Mouse (Mus musculus): ENCODE data around the gene Kifc1. TPM values are rescaled to one million over a fixed set of nuclear protein-coding genes. Genes with fewer than 3 reads are reported as not detected.
A peak's percentile ranks its signal among the peaks of the same experiment; 100 is the strongest.
"Not testable (repeated sequence)": the region's sequence is repeated elsewhere in the genome, so short reads cannot be mapped to it uniquely, and the experiment has no call there.

Kifc1 gene
- polyA plus RNA-seq, 1 experiment, result 17.1 TPM

DNA sequence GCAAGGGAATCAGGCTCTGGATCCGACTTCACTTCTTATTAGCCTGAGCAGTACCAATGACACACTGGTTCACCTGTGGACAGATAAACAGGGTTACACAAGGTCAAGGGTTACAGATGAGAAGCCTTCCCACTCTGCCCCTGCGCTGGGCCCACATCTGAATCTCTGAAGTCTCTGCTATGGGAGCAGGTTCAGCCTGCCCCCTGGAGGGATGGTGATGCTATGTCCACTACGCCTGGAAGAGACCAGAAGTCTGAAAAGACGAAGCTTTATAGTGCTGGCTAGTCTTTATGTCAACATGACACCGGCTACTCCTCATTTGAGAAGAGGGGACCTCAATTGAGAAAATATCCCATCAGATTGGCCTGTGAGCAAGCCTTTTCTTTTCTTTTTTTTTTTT is 14.7 kb downstream of the Kifc1 start:
- not testable (repeated sequence) for DNase-seq (ENCODE audit: low read depth, low spot score)
- WGBS, result 79% methylated on average over 5 of the region's 5 CpGs

DNA sequence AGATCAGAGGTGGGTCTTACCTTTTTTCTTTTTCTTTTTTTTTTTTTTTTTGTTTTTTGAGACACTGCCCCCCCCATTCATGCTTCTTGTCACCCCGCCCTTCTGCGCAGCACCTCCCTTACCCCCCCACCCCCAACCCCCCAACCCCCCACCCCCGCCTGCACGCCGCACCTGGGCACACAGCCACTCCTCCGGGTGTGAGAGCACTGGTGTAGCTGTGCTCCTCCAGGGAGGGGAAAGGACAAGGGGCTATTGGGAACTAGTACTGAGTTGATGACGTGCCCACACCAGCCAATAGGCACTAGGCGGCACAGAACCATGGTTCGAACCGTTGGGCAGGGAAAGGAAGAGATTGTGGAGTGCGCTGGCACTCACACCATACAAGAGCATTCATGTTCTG is 16.1 kb downstream of the Kifc1 start:
- 87% methylated on average over 11 of the region's 11 CpGs for WGBS
- no peak for DNase-seq (ENCODE audit: low read depth, low spot score)

DNA sequence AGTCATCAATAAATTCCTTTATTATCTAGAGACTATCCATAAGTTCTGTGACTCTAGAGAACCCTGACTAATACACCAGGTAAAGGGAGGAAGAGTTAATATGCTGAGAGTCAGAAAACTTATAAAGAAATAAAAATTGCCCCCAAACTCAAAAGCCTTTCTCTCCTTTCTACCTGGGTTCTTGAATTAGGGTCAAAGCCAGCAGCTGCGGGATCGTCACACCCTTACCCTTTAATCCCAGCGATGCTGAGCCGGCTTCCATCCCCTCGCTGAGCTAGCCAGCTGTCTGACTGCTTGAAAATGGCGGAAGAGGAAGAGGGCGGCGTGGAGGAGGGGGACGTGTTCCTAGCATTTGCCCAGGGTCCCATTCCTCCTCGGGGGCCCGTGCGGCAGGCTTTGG is 16.9 kb downstream of the Kifc1 start, which contains the start of gene Gm7029:
Gene Gm7029 (plus strand): TSS at position 301 of the 400 bp plus-strand sequence.
- WGBS, result 90% methylated on average over 5 of the region's 12 CpGs
- DNase-seq (ENCODE audit: low read depth, low spot score), result not testable (repeated sequence)

DNA sequence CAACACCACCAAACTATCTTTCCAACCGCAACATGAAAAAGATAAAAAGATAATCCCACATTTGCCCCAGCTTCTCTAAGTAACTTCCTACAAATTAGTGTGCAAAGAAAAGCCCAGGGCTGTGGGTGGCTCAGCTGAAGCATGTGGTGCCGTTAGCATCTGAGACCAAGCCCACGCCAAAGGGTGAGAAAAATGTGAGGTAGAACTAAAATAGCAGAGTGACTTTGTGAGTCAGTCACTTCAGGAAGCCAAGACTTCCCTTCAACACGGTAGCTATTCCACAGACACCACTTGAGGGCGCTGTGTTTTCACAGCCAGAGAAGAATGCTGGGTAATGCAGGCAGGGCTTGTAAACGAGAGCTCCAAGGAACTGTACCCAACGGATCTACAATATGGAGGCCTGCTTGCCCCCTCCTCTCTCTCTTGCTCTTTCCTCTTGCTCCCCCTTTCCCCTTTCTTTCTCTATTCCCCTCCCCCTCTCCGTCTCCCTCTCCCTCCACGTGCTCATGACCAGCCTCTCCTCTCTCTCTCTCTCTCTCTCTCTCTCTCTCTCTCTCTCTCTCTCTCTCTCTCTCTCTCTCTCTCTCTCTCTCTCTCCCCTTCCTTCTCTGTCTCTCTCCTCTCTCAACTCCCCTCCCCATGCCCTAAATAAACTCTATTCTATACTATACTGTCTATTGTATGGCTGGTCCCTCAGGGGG is 25.0 kb downstream of the Kifc1 start:
- no peak for DNase-seq (ENCODE audit: low read depth, low spot score)
- WGBS, result 30% methylated on average over 9 of the region's 9 CpGs

DNA sequence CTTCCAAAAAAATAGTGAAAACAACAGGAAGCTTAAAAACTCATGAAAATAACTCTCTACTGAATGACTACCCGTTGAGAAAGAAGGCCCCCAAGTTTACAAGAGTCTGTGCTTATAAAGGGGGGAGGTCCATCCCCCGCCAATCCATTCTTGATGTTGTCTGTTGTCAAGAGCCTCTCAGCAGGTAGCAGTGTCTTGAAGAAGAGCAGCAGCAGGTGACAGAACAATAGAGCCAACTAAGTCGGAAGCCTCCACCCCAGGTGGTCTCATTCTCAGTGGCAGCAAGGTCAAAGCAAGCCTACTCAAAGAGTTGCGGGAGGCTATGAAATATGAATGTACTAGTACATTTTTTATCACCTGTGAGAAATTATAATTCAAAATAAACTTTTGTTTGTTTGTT is 32.6 kb downstream of the Kifc1 start:
- 88% methylated on average over 4 of the region's 4 CpGs for WGBS

DNA sequence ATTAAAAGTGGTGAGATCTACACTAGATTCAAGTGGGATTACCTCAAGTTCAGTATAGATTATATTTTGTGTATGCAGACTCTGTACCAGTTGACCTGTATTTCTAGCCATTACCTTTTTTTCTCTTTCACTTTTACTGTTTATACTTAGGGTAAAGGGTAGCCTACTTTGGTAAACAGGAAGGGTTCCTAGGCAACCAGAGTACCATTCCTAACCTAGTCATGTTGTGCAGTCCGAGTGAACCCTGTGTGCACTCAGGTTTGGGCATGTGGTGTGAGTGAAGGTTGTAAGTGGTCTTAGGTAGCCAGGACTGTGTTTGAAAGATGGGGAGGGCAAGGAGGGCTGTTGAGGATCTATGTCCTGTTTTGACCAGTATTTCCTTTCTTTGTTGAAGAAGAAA is 39.1 kb downstream of the Kifc1 start:
- DNase-seq (ENCODE audit: low read depth, low spot score), result no peak
- WGBS, result 9% methylated on average over 1 of the region's 1 CpGs

More for the DNA sequence above, 32.6 kb downstream of the Kifc1 start:
- no peak for DNase-seq (ENCODE audit: low read depth, low spot score)

DNA sequence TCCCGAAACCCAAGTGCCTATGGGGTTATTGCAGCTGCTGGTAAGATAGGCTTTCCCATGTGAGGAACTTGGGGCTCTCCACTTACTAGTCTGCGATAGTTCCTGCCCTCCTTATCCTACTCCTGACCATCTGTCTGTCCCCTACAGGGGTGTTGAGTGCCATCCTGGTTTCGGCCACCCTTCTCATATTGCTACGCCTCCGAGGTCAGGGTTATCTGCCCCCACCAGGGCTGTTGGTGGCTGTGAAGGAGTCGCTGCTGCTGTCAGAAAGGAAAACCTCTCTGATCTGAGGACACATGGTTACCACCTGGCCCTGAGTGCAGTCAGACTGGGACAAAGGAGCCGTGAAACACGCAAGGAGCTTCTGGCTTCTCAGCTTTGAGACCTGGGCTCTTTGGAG is 42.3 kb downstream of the Kifc1 start:
- no peak for DNase-seq (ENCODE audit: low read depth, low spot score)
- WGBS, result 93% methylated on average over 8 of the region's 8 CpGs

DNA sequence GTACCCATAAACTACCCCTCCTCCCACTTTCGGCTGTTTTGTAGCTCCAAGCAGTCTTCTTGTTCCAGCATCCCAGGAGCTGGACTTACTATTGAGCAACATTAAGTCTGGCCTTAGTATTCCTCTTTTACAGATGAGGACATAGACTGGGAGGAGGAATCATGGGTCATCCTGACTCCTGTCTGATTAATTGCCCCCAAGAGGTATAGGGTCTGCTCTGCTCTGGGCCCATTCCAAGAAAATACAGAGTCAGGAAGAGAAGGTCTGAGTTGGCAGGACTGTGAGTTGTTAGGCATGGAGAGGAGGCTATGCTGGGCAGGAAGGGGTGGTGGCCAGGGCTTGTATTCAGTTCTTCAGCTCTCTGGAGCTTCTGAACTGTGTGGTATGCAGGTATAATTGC is 46.3 kb downstream of the Kifc1 start:
- 26% methylated on average over 1 of the region's 1 CpGs for WGBS
- DNase-seq (ENCODE audit: low read depth, low spot score), result no peak

DNA sequence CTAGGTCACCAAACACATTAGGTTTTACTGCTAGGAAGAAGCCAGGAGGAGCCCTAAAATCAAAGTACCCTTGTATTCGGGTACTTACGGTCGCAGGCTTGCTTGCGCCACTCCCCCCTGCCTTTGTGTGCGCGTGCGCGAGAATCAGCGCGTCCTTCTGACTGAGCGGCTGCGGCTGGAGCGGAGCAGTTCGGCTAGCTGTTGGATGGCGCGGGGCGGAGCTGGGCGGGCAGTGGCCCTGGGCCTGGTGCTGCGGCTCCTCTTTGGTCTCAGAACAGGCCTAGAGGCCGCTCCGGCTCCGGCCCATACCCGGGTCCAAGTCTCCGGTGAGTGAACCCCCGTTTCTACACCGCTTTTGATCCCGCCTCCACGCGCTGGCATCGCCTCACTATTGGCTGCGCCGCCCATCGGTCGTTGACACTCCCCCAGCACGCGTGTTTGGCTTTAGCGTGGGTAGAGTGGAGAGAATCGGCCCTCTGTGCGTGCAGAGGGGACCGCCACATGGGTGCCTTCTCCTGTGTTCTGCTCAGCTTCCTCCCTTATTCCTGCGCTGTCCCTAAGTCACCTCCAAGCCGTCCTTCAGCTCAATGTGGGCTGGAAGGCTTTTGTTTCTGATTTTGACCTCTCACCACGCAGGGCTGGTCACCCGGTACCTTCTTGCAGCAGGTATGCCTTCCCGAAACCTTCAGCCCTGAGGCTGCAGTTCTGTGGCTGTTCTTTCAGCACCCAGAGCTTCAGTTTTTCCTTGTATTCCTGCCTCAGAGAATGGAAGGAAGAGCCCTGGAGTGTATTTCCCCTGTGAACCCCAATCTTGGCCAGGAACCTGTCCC is 47.3 kb downstream of the Kifc1 start, which contains the start of gene Cd320:
Gene Cd320 (plus strand): TSS at position 126 of the 830 bp plus-strand sequence.
- peak; percentile 83 for DNase-seq (ENCODE audit: low read depth, low spot score)
- under 1% methylated on average over 45 of the region's 45 CpGs for WGBS

DNA sequence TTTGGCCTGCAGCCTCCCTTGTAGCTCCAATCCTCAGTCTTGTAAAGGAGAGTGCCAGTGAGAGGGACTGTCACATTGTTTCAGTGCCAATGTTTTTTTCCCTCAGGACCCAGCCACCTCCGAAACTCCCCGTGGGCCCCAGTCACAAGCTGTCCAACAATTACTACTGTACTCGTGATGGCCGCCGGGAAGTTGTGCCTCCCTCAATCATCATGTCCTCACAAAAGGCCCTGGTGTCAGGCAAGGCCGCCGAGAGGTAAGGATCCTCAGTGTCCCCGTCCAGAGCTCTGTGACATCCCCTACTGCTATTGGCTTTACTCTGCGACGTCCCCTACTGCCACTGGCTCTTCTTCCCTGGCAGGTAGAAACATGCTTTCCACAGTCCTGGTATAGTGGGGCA is 60.9 kb downstream of the Kifc1 start:
- 54% methylated on average over 10 of the region's 10 CpGs for WGBS
- DNase-seq (ENCODE audit: low read depth, low spot score), result no peak

DNA sequence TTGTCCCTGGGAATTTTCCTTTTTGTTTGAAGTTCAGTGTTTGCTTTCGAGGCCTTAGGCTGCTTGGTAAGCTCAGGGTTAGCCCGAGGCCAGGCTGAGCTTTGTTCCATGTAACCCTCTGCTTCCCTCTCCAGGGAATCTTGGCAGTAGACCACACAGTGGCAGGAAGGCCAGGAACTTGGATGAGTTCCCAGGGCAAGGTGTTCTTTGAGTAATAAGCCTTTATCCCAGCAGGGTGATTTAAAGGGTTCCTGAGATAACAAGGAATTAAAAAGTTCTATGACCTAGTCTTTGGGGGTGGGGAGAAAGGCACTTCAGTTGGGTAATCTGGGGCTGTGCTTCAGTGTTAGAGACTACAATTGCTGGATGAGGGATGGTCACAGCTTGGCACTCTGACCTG is 61.6 kb downstream of the Kifc1 start:
- WGBS, result 15% methylated on average over 2 of the region's 2 CpGs
- peak; percentile 92 for DNase-seq (ENCODE audit: low read depth, low spot score)

DNA sequence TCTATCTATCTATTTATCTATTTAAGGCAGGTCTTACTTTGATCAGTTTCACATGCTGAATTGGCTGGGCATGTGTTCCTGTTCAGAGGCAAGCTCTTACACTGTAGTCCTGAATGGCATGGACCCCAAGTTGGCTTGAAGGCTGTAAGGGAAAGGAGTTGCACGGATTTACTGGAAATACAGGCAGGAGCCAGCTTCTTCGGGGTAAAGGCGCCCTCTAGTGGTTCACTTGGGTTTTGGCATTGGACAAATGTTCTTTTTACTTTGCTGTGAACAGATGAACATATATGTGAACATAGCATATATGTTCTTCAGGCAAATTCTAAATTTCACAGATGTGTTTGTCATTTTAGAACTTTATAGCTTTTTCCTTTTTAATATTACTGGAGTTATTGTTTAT is 63.6 kb downstream of the Kifc1 start:
- no peak for DNase-seq (ENCODE audit: low read depth, low spot score)
- 0% methylated on average over 3 of the region's 3 CpGs for WGBS

Other genes with a start within 250 kb of the Kifc1 start
- gene Hnrnpm, start 203.8 kb downstream of the Kifc1 start, polyA plus RNA-seq (2012; rRNA removed), result 49.2 and 52.1 TPM in 2 replicates
- gene March2, start 172.0 kb downstream of the Kifc1 start, polyA plus RNA-seq (2012; rRNA removed), result 53.8 and 55.5 TPM in 2 replicates
- 268 and 292 TPM in 2 replicates for gene Rab11b, start 130.1 kb downstream of the Kifc1 start, polyA plus RNA-seq (2012; rRNA removed)
- 21.9 and 75.2 TPM in 2 replicates for gene Angptl4, start 108.8 kb downstream of the Kifc1 start, polyA plus RNA-seq (2012; rRNA removed)
- 19.7 and 22.0 TPM in 2 replicates for gene Kank3, start 80.1 kb downstream of the Kifc1 start, polyA plus RNA-seq (2012; rRNA removed)
- 844 and 888 TPM in 2 replicates for gene Rps28, start 66.1 kb downstream of the Kifc1 start, polyA plus RNA-seq (2012; rRNA removed)
- gene Ndufa7, start 66.1 kb downstream of the Kifc1 start, polyA plus RNA-seq (2012; rRNA removed), result 365 and 370 TPM in 2 replicates
- 22.0 and 27.3 TPM in 2 replicates for gene Cd320, start 47.6 kb downstream of the Kifc1 start, polyA plus RNA-seq (2012; rRNA removed)
- not detected in 2 replicates for gene Gm7029, start 16.8 kb downstream of the Kifc1 start, polyA plus RNA-seq (2012; rRNA removed)
- 0.67 TPM in 1 of 2 replicates, not detected in the other for gene Platr17, start 14.5 kb upstream of the Kifc1 start, polyA plus RNA-seq (2012; rRNA removed)
- 34.1 and 41.0 TPM in 2 replicates for gene Daxx, start 18.8 kb upstream of the Kifc1 start, polyA plus RNA-seq (2012; rRNA removed)
- 203 and 264 TPM in 2 replicates for gene Tapbp, start 25.2 kb upstream of the Kifc1 start, polyA plus RNA-seq (2012; rRNA removed)
- 37.1 and 49.3 TPM in 2 replicates for gene Zbtb22, start 25.2 kb upstream of the Kifc1 start, polyA plus RNA-seq (2012; rRNA removed)
- 46.1 and 63.1 TPM in 2 replicates for gene Rgl2, start 38.9 kb upstream of the Kifc1 start, polyA plus RNA-seq (2012; rRNA removed)
- gene Pfdn6, start 49.7 kb upstream of the Kifc1 start, polyA plus RNA-seq (2012; rRNA removed), result 28.6 and 35.4 TPM in 2 replicates
- 19.1 and 23.6 TPM in 2 replicates for gene Wdr46, start 50.0 kb upstream of the Kifc1 start, polyA plus RNA-seq (2012; rRNA removed)
- gene B3galt4, start 60.8 kb upstream of the Kifc1 start, polyA plus RNA-seq (2012; rRNA removed), result 15.6 and 19.8 TPM in 2 replicates
- gene Vps52, start 65.2 kb upstream of the Kifc1 start, polyA plus RNA-seq (2012; rRNA removed), result 44.6 and 59.1 TPM in 2 replicates
- 617 and 700 TPM in 2 replicates for gene Rps18, start 65.3 kb upstream of the Kifc1 start, polyA plus RNA-seq (2012; rRNA removed)
- 5,020 and 5,402 TPM in 2 replicates for gene H2-K1, start 109.7 kb upstream of the Kifc1 start, polyA plus RNA-seq (2012; rRNA removed)
- gene Ring1, start 134.0 kb upstream of the Kifc1 start, polyA plus RNA-seq (2012; rRNA removed), result 17.0 and 21.3 TPM in 2 replicates
- 43.2 and 48.6 TPM in 2 replicates for gene H2-Ke6, start 137.4 kb upstream of the Kifc1 start, polyA plus RNA-seq (2012; rRNA removed)
- 129 and 133 TPM in 2 replicates for gene Slc39a7, start 141.0 kb upstream of the Kifc1 start, polyA plus RNA-seq (2012; rRNA removed)
- 41.6 and 49.9 TPM in 2 replicates for gene Rxrb, start 141.2 kb upstream of the Kifc1 start, polyA plus RNA-seq (2012; rRNA removed)
- 0.60 and 0.95 TPM in 2 replicates for gene Col11a2, start 148.8 kb upstream of the Kifc1 start, polyA plus RNA-seq (2012; rRNA removed)
- 16.5 and 21.5 TPM in 2 replicates for gene H2-Oa, start 201.7 kb upstream of the Kifc1 start, polyA plus RNA-seq (2012; rRNA removed)
- 218 and 235 TPM in 2 replicates for gene H2-DMa, start 228.9 kb upstream of the Kifc1 start, polyA plus RNA-seq (2012; rRNA removed)
- gene Brd2, start 232.0 kb upstream of the Kifc1 start, polyA plus RNA-seq (2012; rRNA removed), result 85.8 and 92.2 TPM in 2 replicates

Data from large intestine, adult 2 months (tissue).